Mouse (Mus musculus) small intestine, adult 2 months (tissue): Measurements from ENCODE around the gene Proser3.

Experiments
- CTCF ChIP-seq: fragments of 200-500 bp; IDR thresholded peaks from 2 replicates; pipeline ENCODE4 v1.5.1; 2012; ENCODE audit warnings: low read depth, mild to moderate bottlenecking, control low read depth, inconsistent platforms, low read length, moderate library complexity, mixed read lengths; ENCODE audit not compliant: insufficient replicate concordance, insufficient read length; ENCODE audit errors: extremely low read depth
- POLR2A ChIP-seq: fragments of 200-500 bp; IDR thresholded peaks from 2 replicates; pipeline ENCODE4 v1.6.1; 2012; ENCODE audit warnings: low read depth, mild to moderate bottlenecking, control low read depth, inconsistent platforms, low read length, moderate library complexity

GRCm38 (mm10) chr7:30572969-30573368 is 20.9 kb upstream of the Proser3 start:
- TF ChIP-seq POLR2A = no peak
- TF ChIP-seq CTCF = no peak
